Mouse (Mus musculus) heart, adult 2 months (tissue): ENCODE results near the gene Lyzl4. TPM values are rescaled to one million over a fixed set of nuclear protein-coding genes. Genes with fewer than 3 reads are reported as not detected.

ENCODE experiments used
- DNase-seq, 2 experiments: peaks; one replicate each; pipeline ENCODE4 v3.0.0; 2021
- H3K27ac ChIP-seq: fragments of 200-600 bp; 2 replicates; pipeline ENCODE4 v1.8.1; 2022
- H3K27me3 ChIP-seq: fragments of 200-500 bp; 2 replicates; pipeline ENCODE4 v1.6.1; 2012; ENCODE audit warnings: mild to moderate bottlenecking, low read length, inconsistent platforms, mixed read lengths; ENCODE audit not compliant: control insufficient read depth, insufficient read depth
- H3K36me3 ChIP-seq: fragments of 200-500 bp; 2 replicates; pipeline ENCODE4 v1.6.1; 2012; ENCODE audit warnings: low read length, inconsistent platforms; ENCODE audit not compliant: control insufficient read depth, insufficient read depth
- H3K4me1 ChIP-seq: fragments of 200-500 bp; 2 replicates; pipeline ENCODE4 v1.6.1; 2011; ENCODE audit warnings: low read length; ENCODE audit not compliant: control insufficient read depth, insufficient read depth
- H3K4me3 ChIP-seq: fragments of 200-600 bp; 2 replicates; pipeline ENCODE4 v1.8.1; 2022
- H3K79me2 ChIP-seq: fragments of 200-500 bp; replicated peaks from 2 replicates; pipeline ENCODE4 v1.6.1; 2012; ENCODE audit warnings: mild to moderate bottlenecking, inconsistent platforms, low read length, moderate library complexity, mixed read lengths; ENCODE audit not compliant: control insufficient read depth, insufficient read depth
- H3K9ac ChIP-seq: fragments of 200-500 bp; 2 replicates; pipeline ENCODE4 v1.6.1; 2012; ENCODE audit warnings: low read depth, mild to moderate bottlenecking, control low read depth, inconsistent platforms, low read length, mixed read lengths
- CTCF ChIP-seq: fragments of 200-600 bp; IDR thresholded peaks from 2 replicates; pipeline ENCODE4 v1.8.1; 2022; ENCODE audit warnings: antibody characterized with exemption, mild to moderate bottlenecking, moderate library complexity
- EP300 ChIP-seq: fragments of 200-500 bp; IDR thresholded peaks from 2 replicates; pipeline ENCODE4 v1.6.1; 2011; ENCODE audit warnings: low read depth, low read length, control low read depth; ENCODE audit not compliant: insufficient read depth
- POLR2A ChIP-seq: fragments of 200-500 bp; IDR thresholded peaks from 2 replicates; pipeline ENCODE4 v1.6.1; 2011; ENCODE audit warnings: mild to moderate bottlenecking, low read depth, low read length, control low read depth; ENCODE audit not compliant: insufficient read depth
- WGBS: fragments of 180-500 bp; shearing (Covaris S2); methylation state at CpG from one replicate; pipeline ENCODE4 v1.1.7; 2018; 5-methylcytosine and 5-hydroxymethylcytosine counted together
- intact Hi-C: fragments of 180-260 bp; cut with DNase I; formaldehyde crosslinking; loops from one replicate; pipeline ENCODE4 v1.15.1; 2025
- polyA plus RNA-seq: library from polyadenylated mRNA; depleted of rRNA; stranded (reverse); fragments of >200 nt; gene quantifications from 2 replicates; pipeline ENCODE4 v1.2.3, GENCODE M21; 2012
- total RNA-seq, 2 experiments: library from RNA; stranded (reverse); gene quantifications; 2 replicates each; pipeline ENCODE4 v1.2.3; 2021

The Lyzl4 gene
- total and polyA plus RNA-seq, 3 experiments, result 0.12 TPM; not detected in 2

DNA sequence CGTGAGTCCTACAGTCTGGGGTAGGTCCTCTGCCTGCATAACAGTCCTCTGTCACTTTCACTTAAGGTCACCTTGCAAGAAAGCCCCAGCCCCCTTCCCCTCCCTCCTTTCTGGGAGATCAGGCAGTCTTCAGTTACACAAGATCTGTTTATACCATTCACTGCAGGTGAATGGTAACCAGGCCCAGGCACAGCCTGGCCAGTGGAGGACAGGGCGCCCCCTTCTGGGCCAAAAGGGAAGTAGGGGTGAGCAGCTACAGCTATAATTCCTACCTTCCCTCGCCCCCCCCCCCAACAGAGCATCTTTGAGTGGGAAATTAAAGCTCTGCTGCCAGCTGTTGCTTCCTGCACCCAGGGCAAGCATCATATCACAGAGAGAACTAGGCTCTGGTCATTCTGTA lies 25.4 kb downstream of the Lyzl4 start:
- Histone ChIP-seq H3K27me3 (no peaks in the 10 kb centered on the region), H3K4me3 (no peak overlapping the region), H3K36me3 (no peaks in the 10 kb centered on the region), H3K79me2 (no peaks in the 10 kb centered on the region), H3K9ac (no peak overlapping the region), H3K4me1 (no peaks in the 10 kb centered on the region), H3K27ac (no peak overlapping the region)
- TF ChIP-seq EP300 (no peak), POLR2A (no peak), CTCF (peak; percentile 45)
- 67% methylated on average over 3 of the region's 3 CpGs for WGBS
- no peak for DNase-seq
- intact Hi-C loops, result no loop called here

DNA sequence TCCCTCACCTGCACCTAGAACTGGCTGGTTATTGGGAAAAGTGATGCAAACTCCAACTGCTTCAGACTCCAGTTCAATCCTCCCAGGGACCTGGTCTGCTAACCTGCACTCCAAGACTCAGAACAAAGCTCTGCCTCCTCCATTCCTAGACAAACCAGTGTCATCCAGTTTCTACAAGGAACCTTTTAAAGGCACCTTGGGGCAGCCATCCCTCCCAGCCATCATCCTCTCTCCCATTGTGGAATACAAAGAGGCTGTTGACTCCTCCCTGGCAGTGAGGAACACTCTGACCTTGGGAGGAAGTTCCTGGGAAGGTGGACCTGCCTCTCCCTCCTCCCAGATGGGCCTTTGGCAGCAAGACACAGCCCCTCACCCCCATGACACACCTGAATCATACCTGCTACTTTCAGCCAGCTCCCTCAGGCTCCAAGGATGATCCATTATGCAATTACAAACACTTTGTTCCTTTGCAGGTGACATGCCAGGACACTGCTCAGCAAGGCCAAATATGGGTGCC lies 27.6 kb downstream of the Lyzl4 start:
- no peaks in the 10 kb centered on the region for H3K4me1 ChIP-seq
- intact Hi-C loops, result no loop called here
- no peak overlapping the region for H3K9ac ChIP-seq
- no peaks in the 10 kb centered on the region for H3K27me3 ChIP-seq
- no peak overlapping the region for H3K4me3 ChIP-seq
- TF ChIP-seq CTCF (no peak), EP300 (no peak), POLR2A (no peak)
- DNase-seq, result no peak
- no peaks in the 10 kb centered on the region for H3K36me3 ChIP-seq
- no peaks in the 10 kb centered on the region for H3K79me2 ChIP-seq
- no peak overlapping the region for H3K27ac ChIP-seq

- Histone ChIP-seq H3K79me2 (no peaks in the 10 kb centered on the region), H3K27ac (no peak overlapping the region)
These were observed 28.7 kb downstream of the Lyzl4 start for GRCm38 (mm10) chr9:121613192-121613591.

GRCm38 (mm10) chr9:121609381-121609780 lies 32.5 kb downstream of the Lyzl4 start:
- Histone ChIP-seq H3K27me3 (no peaks in the 10 kb centered on the region), H3K4me1 (no peaks in the 10 kb centered on the region), H3K9ac (no peak overlapping the region), H3K79me2 (no peaks in the 10 kb centered on the region), H3K4me3 (no peak overlapping the region), H3K36me3 (no peaks in the 10 kb centered on the region), H3K27ac (no peak overlapping the region)
- intact Hi-C loops, result no loop called here
- WGBS, result 48% methylated on average over 6 of the region's 6 CpGs
- no peak for DNase-seq
- TF ChIP-seq POLR2A, result no peak
- no peak for TF ChIP-seq CTCF
- TF ChIP-seq EP300, result no peak

More at GRCm38 (mm10) chr9:121613192-121613591, 28.7 kb downstream of the Lyzl4 start:
- Histone ChIP-seq H3K9ac (no peak overlapping the region), H3K36me3 (no peaks in the 10 kb centered on the region), H3K4me1 (no peaks in the 10 kb centered on the region), H3K27me3 (no peaks in the 10 kb centered on the region), H3K4me3 (no peak overlapping the region)
- intact Hi-C loops, result no loop called here
- no peak for DNase-seq
- TF ChIP-seq EP300, result no peak
- TF ChIP-seq POLR2A, result no peak
- no peak for TF ChIP-seq CTCF
- WGBS, result 34% methylated on average over 5 of the region's 5 CpGs

- Histone ChIP-seq H3K27me3 (no peaks in the 10 kb centered on the region), H3K36me3 (no peaks in the 10 kb centered on the region), H3K79me2 (no peaks in the 10 kb centered on the region), H3K4me3 (no peak overlapping the region), H3K27ac (no peak overlapping the region), H3K9ac (no peak overlapping the region), H3K4me1 (no peaks in the 10 kb centered on the region)
- TF ChIP-seq EP300 (no peak), CTCF (no peak), POLR2A (no peak)
- WGBS, result 26% methylated on average over 1 of the region's 1 CpGs
- intact Hi-C loops, result no loop called here
- DNase-seq, result no peak
These were observed 35.3 kb downstream of the Lyzl4 start for GRCm38 (mm10) chr9:121606498-121607096.

GRCm38 (mm10) chr9:121605414-121606278 lies 36.2 kb downstream of the Lyzl4 start:
- no peaks in the 10 kb centered on the region for H3K79me2 ChIP-seq
- no peaks in the 10 kb centered on the region for H3K27me3 ChIP-seq
- H3K27ac ChIP-seq, result no peak overlapping the region
- 0 out of 2 replicates have a peak, but pooled peaks cover under 1% of the 10 kb centered on the region for H3K4me1 ChIP-seq
- no peak overlapping the region for H3K4me3 ChIP-seq
- WGBS, result 55% methylated on average over 12 of the region's 12 CpGs
- H3K36me3 ChIP-seq, result no peaks in the 10 kb centered on the region
- TF ChIP-seq EP300 (peak; percentile 79; the same call in 1 of the 2 replicates), CTCF (peak; percentile 95), POLR2A (no peak)
- DNase-seq, result peak; percentile 60 to 69
- H3K9ac ChIP-seq, result no peak overlapping the region
- intact Hi-C loops, result loop anchor here (1.0 kb wide), 3 partner anchors 126 to 357 kb away; no protein-coding TSS in a partner anchor
